Mouse (Mus musculus): ENCODE results near the gene Klhl3. TPM values are rescaled to one million over a fixed set of nuclear protein-coding genes. Genes with fewer than 3 reads are reported as not detected.

Gene Klhl3
- polyA plus RNA-seq, 1 experiment: 0.86 TPM

DNA sequence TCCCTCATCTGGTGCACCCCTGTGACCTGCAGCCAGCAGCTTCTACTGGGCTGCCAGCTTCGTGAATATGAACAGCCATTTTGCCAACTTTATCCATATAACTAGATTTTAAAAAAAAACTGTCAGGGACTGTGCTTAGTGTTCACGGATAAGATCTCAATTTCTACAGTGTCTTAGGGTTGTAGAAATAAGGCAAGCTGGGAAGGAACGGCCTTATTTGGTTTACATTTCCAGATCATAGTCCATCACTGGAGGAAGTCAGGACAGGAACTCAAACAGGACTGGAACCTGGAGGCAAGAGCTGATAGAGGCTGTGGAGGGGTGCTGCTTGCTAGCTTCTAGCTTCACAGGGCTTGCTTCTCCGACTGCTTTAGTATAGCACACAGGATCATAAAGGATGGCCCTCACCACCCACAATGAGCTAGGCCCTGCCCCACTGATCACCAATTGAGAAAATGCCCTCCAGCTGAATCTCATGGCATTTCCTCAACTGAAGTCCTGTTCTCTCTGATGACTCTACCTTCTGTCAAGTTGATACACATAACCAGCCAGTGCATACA lies 16.4 kb upstream of the Klhl3 start:
- H3K4me1 ChIP-seq (ENCODE audit: control insufficient read depth, insufficient read depth, insufficient read length): peaks cover 4% of the 10 kb centered on the region; the same call in 1 of the 2 replicates
- TF ChIP-seq POLR2A (IDR thresholded peaks at IDR 0.05; ENCODE audit: low read depth, low read length) (no peak), CTCF (IDR thresholded peaks at IDR 0.05; ENCODE audit: extremely low read depth, insufficient read depth, insufficient read length, insufficient replicate concordance) (no peak)
- WGBS: 36% methylated on average over 4 of the region's 4 CpGs
- no peaks in the 10 kb centered on the region for H3K27me3 ChIP-seq (ENCODE audit: control insufficient read depth, insufficient read depth, low read length)
- peaks cover 5% of the 10 kb centered on the region for H3K36me3 ChIP-seq (ENCODE audit: control insufficient read depth, insufficient read depth, low read length)
- H3K4me3 ChIP-seq (ENCODE audit: extremely low read depth, insufficient read depth, insufficient read length): peak overlapping the region; percentile 90; the same call in 1 of the 2 replicates
- DNase-seq (ENCODE audit: low read depth in 1 of 2, low spot score in 2 of 2): no peak
- peak overlapping the region; percentile 99 for H3K27ac ChIP-seq (ENCODE audit: insufficient read depth, low read length)

DNA sequence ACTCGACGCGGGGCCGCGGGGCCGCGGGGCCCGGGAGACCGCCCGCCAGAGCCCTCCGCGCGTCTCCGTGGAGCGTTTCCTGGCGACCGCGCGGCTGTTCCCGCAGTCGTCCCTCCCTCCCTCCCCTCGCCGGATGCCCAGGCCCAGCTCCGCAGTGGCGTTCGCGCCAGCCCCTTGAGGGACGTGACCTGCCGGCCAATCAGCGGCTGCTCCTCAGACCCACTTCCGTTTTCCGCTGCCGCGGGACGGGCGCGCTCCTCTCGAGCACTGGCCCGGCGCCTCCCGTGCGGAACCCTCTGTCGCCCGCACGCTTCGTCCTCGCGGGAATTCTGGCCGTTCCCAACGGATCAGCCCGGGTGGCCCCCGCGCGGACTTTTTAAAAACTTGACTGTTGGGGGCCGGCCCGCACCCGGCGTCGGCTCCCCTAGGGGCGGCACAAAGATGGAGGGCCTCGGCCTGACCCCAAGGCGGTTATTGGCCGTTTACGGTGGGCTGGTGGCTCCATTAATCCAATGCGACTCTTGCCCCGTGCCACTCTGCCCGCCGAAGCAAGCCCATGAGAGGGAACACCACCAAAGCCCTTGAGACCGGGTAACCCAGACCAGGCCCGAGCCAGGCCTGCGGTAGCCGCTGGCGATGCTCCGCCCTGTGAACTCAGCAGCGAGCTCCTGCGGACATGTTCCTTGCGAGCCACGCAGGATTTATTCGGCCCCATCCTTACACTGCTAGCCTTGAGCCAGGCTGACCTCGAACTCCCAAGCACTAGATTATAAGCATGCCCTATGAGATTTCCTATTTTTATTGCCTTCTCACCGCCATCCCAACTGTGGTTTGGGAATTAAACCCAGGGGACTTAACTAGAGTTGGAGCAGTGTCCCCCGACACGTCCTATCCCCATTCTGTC lies 15.6 kb upstream of the Klhl3 start:
- under 1% methylated on average over 82 of the region's 83 CpGs for WGBS

DNA sequence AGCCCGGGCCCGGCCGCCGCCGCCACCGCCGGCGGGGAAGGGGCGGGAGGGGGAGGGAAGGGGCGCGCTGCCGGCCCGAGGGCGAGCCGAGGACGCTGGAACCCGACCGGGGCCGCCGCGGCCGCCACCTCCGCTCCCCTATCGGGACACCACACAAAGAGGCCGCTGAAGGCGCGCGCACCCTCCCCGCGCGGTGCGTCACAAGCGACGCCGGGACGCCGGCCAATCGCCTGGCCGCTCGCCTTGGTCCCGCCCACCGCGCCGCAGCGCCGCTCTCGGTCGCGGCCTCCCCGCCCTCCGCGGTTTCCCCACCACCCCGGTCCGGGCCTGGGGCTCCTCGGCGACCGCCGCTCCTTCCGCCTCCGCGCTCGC lies 15.0 kb upstream of the Klhl3 start, which contains the start of gene Hnrnpa0:
Hnrnpa0 (minus strand) TSS at position 161 of the 372 bp plus-strand sequence.
- peaks cover 4% of the 10 kb centered on the region; the same call in 1 of the 2 replicates for H3K4me1 ChIP-seq (ENCODE audit: control insufficient read depth, insufficient read depth, insufficient read length)
- peaks cover 5% of the 10 kb centered on the region for H3K36me3 ChIP-seq (ENCODE audit: control insufficient read depth, insufficient read depth, low read length)
- 1% methylated on average over 45 of the region's 62 CpGs for WGBS
- H3K27me3 ChIP-seq (ENCODE audit: control insufficient read depth, insufficient read depth, low read length): no peaks in the 10 kb centered on the region
- H3K4me3 ChIP-seq (ENCODE audit: extremely low read depth, insufficient read depth, insufficient read length): peak within 1 kb of the TSS; percentile 94
- peak within 1 kb of the TSS; percentile 100 for H3K27ac ChIP-seq (ENCODE audit: insufficient read depth, low read length)
- peak; percentile 87 to 89 for DNase-seq (ENCODE audit: low read depth in 1 of 2, low spot score in 2 of 2)
- TF ChIP-seq CTCF (IDR thresholded peaks at IDR 0.05; ENCODE audit: extremely low read depth, insufficient read depth, insufficient read length, insufficient replicate concordance): no peak
- peak; percentile 74 for TF ChIP-seq POLR2A (IDR thresholded peaks at IDR 0.05; ENCODE audit: low read depth, low read length)

More for the DNA sequence above, 15.6 kb upstream of the Klhl3 start:
- DNase-seq (ENCODE audit: low read depth in 1 of 2, low spot score in 2 of 2): peak; percentile 89 to 94
- H3K27ac ChIP-seq (ENCODE audit: insufficient read depth, low read length): peak overlapping the region; percentile 100
- H3K4me1 ChIP-seq (ENCODE audit: control insufficient read depth, insufficient read depth, insufficient read length): peaks cover 4% of the 10 kb centered on the region; the same call in 1 of the 2 replicates
- no peak for TF ChIP-seq CTCF (IDR thresholded peaks at IDR 0.05; ENCODE audit: extremely low read depth, insufficient read depth, insufficient read length, insufficient replicate concordance)
- TF ChIP-seq POLR2A (IDR thresholded peaks at IDR 0.05; ENCODE audit: low read depth, low read length): peak; percentile 96
- H3K36me3 ChIP-seq (ENCODE audit: control insufficient read depth, insufficient read depth, low read length): peaks cover 5% of the 10 kb centered on the region
- H3K4me3 ChIP-seq (ENCODE audit: extremely low read depth, insufficient read depth, insufficient read length): peak overlapping the region; percentile 90
- H3K27me3 ChIP-seq (ENCODE audit: control insufficient read depth, insufficient read depth, low read length): no peaks in the 10 kb centered on the region

GRCm38 (mm10) chr13:58127766-58128361 lies 14.5 kb upstream of the Klhl3 start:
- H3K36me3 ChIP-seq (ENCODE audit: control insufficient read depth, insufficient read depth, low read length): peaks cover 5% of the 10 kb centered on the region
- DNase-seq (ENCODE audit: low read depth in 1 of 2, low spot score in 2 of 2): peak in 1 of 2 experiments; percentile 49
- TF ChIP-seq CTCF (IDR thresholded peaks at IDR 0.05; ENCODE audit: extremely low read depth, insufficient read depth, insufficient read length, insufficient replicate concordance) (no peak), POLR2A (IDR thresholded peaks at IDR 0.05; ENCODE audit: low read depth, low read length) (no peak)
- H3K27ac ChIP-seq (ENCODE audit: insufficient read depth, low read length): peak overlapping the region; percentile 99
- under 1% methylated on average over 75 of the region's 81 CpGs for WGBS
- H3K4me1 ChIP-seq (ENCODE audit: control insufficient read depth, insufficient read depth, insufficient read length): peaks cover 4% of the 10 kb centered on the region; the same call in 1 of the 2 replicates
- H3K4me3 ChIP-seq (ENCODE audit: extremely low read depth, insufficient read depth, insufficient read length): peak overlapping the region; percentile 94
- H3K27me3 ChIP-seq (ENCODE audit: control insufficient read depth, insufficient read depth, low read length): no peaks in the 10 kb centered on the region

- 1% methylated on average over 76 of the region's 92 CpGs for WGBS
- DNase-seq (ENCODE audit: low read depth in 1 of 2, low spot score in 2 of 2): peak in 1 of 2 experiments; percentile 15
- Histone ChIP-seq H3K27me3 (ENCODE audit: control insufficient read depth, insufficient read depth, low read length) (no peaks in the 10 kb centered on the region), H3K4me1 (ENCODE audit: control insufficient read depth, insufficient read depth, insufficient read length) (peaks cover 4% of the 10 kb centered on the region; the same call in 1 of the 2 replicates), H3K36me3 (ENCODE audit: control insufficient read depth, insufficient read depth, low read length) (peaks cover 5% of the 10 kb centered on the region), H3K4me3 (ENCODE audit: extremely low read depth, insufficient read depth, insufficient read length) (peak overlapping the region; percentile 94), H3K27ac (ENCODE audit: insufficient read depth, low read length) (peak overlapping the region; percentile 99)
- TF ChIP-seq CTCF (IDR thresholded peaks at IDR 0.05; ENCODE audit: extremely low read depth, insufficient read depth, insufficient read length, insufficient replicate concordance) (no peak), POLR2A (IDR thresholded peaks at IDR 0.05; ENCODE audit: low read depth, low read length) (no peak)
Measured at GRCm38 (mm10) chr13:58126862-58127765, 13.7 kb upstream of the Klhl3 start.

GRCm38 (mm10) chr13:58126126-58126525 lies 12.7 kb upstream of the Klhl3 start:
- peaks cover 4% of the 10 kb centered on the region; the same call in 1 of the 2 replicates for H3K4me1 ChIP-seq (ENCODE audit: control insufficient read depth, insufficient read depth, insufficient read length)
- DNase-seq (ENCODE audit: low read depth in 1 of 2, low spot score in 2 of 2): peak; percentile 37 to 76
- no peak overlapping the region for H3K27ac ChIP-seq (ENCODE audit: insufficient read depth, low read length)
- peaks cover 5% of the 10 kb centered on the region for H3K36me3 ChIP-seq (ENCODE audit: control insufficient read depth, insufficient read depth, low read length)
- no peaks in the 10 kb centered on the region for H3K27me3 ChIP-seq (ENCODE audit: control insufficient read depth, insufficient read depth, low read length)
- TF ChIP-seq CTCF (IDR thresholded peaks at IDR 0.05; ENCODE audit: extremely low read depth, insufficient read depth, insufficient read length, insufficient replicate concordance): peak; percentile 33; the same call in 1 of the 2 replicates
- TF ChIP-seq POLR2A (IDR thresholded peaks at IDR 0.05; ENCODE audit: low read depth, low read length): no peak
- WGBS: 25% methylated on average over 7 of the region's 7 CpGs
- H3K4me3 ChIP-seq (ENCODE audit: extremely low read depth, insufficient read depth, insufficient read length): no peak overlapping the region; the same call in 1 of the 2 replicates
